Mouse (Mus musculus) mouse trophoblast stem cell (cell line): Measurements from ENCODE around the gene Prpf4.

Experiments
- in situ Hi-C, 2 experiments: fragments of 300-500 bp; cut with MseI, MboI; formaldehyde crosslinking; loops; 2 replicates in 1 of 2; 3 replicates in 1 of 2; pipeline ENCODE4 v1.15.1; 2025

Gene Prpf4

DNA sequence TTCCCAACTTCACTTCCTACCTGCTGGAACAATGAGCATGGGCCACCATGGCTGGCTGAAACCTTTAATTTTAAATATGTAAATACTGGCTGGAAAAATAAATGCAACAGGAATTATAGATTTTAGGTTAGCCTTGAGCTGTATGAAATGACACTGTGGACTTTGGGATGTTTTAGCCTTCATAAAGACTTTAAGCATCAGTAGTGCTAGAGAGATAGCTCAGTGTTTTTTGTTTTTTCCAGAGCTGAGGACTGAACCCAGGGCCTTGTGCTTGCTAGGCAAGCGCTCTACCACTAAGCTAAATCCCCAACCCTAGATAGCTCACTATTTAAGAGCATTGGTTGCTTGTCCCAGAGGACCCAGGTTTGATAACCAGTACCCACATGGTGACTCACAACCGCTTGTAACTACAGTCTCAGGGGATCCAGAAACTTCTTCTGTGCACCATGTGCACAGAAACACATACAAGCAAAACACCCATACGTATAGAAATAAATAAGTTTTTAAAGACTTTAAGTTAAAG, 28.7 kb downstream of the Prpf4 start:
- in situ Hi-C loops: no loop called here

DNA sequence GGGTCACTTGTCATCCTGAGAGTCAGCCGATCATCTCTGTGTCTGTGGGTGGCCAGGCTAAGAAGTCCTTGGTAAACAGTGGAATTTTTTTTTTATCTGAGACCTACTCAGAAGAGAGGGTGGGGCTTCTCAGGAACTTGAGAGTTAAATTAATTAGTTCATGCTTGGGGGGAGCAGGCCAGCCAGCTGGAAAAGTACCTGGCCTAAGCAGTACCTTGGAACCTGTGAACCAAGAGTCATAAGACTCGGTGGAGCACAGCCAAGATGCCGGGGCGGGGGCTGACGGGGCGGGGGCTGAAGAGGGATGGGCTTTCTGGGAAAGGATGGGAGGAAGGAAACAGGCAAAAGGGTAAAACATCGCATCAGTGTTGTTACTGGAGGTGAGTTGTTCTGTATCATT, 29.3 kb downstream of the Prpf4 start:
- in situ Hi-C loops: no loop called here

DNA sequence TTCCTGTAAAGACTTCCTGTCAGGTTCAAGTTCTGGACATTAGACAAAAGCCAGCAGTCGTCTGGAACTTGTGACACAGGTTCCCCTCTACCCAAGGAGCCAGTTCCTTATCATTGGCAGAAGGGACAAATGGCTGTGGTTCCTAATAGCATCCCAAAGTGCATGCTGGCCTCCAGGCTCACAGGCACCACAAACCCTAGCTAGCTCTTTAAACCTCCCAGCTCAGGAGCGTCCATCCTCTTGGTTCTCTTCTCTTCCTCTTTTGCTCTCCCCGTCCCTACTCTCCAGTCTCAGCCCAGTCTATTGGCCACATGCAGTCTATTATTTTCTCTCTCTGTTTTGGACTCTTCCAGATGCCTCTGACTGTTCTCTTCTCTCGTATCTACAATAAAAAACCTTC, 31.2 kb downstream of the Prpf4 start:
- in situ Hi-C loops: no loop called here

DNA sequence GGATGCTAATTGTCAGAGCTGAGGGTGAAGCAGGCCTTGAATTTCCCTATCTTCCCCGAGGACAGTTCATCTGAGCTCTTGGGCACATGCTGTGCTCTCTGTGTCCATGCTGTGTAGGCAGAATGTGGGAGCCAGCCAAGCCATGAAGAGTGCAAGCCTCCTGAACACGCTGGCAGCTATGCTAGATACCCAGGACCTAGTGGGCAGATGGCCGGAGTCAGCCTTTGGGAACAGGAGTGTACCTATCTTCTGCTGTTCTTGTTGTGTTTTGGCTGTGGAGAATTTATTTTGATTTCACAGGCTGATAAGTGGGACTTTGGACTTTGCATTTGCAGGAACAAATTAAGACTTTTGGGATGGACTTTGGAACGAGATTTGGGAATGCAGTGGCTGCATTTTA, 31.9 kb downstream of the Prpf4 start:
- in situ Hi-C loops: no loop called here

- in situ Hi-C loops: no loop called here
These were observed 32.4 kb downstream of the Prpf4 start for GRCm38 (mm10) chr4:62440986-62441385.

- in situ Hi-C loops: no loop called here
These were observed 46.4 kb downstream of the Prpf4 start for GRCm38 (mm10) chr4:62454995-62455394.

- in situ Hi-C loops: no loop called here
These were observed 50.5 kb downstream of the Prpf4 start for GRCm38 (mm10) chr4:62459081-62459480.

DNA sequence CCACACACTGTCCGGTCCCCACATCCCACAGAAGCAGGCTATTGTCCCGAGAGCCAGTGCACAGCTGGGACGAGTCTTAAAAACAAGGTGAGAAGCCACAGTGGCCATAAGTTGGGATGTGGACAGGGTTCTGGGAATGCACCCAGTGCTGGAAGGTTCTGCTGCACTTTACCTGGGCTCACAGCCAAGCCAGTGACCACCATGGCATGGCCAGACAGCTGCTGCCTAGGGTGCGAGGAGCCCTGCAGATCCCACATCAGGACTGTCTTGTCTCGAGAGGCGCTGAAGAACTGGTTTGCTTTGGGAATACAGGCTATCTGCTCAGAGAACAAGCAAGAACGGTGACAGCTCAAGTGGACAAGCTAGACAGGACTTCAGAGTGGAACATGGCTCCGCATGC, 51.8 kb downstream of the Prpf4 start:
- in situ Hi-C loops: no loop called here

DNA sequence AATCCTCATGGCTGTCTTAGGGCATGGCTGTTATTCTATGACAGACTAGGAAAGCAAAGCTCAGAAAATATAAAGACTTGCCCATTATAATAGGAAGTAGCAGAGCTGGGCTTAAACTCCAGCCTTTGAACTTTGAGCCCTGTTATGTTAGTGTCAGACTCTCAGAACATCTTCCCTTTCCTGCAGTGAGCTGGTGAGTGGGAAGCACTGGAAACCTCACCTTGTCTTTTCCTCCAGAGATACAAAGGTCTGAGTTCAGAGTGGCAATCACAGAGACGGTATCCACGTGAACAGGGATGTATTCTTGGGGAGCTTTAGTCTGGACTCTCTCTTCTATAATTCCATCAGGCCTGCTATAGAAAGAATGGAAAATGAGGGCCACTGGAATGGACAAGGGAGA, 54.5 kb downstream of the Prpf4 start:
- in situ Hi-C loops: no loop called here

DNA sequence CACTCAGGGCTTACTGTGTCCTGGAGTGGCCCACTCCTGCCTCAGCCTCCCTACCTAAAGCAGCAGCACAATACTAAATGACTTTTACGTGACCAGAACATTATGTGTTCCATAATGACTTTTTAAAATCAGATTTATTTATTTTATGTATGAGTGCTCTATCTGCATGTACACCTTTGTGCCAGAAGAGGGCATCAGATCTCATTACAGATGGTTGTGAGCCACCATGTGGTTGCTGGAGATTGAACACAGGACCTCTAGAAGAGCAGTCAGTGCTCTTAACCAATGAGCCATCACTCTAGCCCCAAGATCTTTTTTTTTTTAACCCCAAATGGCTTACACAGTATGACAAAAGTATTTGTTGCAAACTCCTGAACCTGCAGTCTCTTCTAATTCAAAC, 59.6 kb downstream of the Prpf4 start:
- in situ Hi-C loops: no loop called here

- in situ Hi-C loops: no loop called here
These were observed 62.0 kb downstream of the Prpf4 start, which contains the start of gene Wdr31 for GRCm38 (mm10) chr4:62470598-62471051. Wdr31 (minus strand) TSS chr4:62470896.

DNA sequence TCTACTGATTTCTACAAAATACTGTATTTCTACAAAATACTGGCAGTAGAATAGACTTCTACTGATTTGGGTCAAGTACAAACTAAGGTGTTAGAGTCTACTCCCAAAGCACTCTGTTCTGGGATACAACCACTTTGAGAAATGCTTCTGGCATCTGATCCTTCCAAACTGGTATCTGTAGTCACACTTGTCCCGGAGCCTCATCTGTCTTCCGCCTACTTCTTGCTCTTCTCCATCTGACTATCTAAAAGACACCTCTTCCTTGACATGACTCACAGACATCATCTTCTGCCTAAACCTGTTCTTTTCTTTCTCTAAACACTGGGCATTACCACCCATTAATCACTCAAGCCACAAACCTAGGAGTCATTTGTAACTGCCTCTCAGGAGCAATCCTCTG, 63.5 kb downstream of the Prpf4 start:
- in situ Hi-C loops: no loop called here

GRCm38 (mm10) chr4:62475131-62475530, 66.5 kb downstream of the Prpf4 start:
- in situ Hi-C loops: no loop called here

- in situ Hi-C loops: no loop called here
These were observed 67.2 kb downstream of the Prpf4 start for GRCm38 (mm10) chr4:62475793-62476192.
